Mouse (Mus musculus): ENCODE measurements around the gene Pomp. TPM values are rescaled to one million over a fixed set of nuclear protein-coding genes. Genes with fewer than 3 reads are reported as not detected.
"Not testable (repeated sequence)": the region's sequence is repeated elsewhere in the genome, so short reads cannot be mapped to it uniquely, and the experiment has no call there.

The Pomp gene
- polyA plus RNA-seq, 1 experiment: 32.9 TPM

DNA sequence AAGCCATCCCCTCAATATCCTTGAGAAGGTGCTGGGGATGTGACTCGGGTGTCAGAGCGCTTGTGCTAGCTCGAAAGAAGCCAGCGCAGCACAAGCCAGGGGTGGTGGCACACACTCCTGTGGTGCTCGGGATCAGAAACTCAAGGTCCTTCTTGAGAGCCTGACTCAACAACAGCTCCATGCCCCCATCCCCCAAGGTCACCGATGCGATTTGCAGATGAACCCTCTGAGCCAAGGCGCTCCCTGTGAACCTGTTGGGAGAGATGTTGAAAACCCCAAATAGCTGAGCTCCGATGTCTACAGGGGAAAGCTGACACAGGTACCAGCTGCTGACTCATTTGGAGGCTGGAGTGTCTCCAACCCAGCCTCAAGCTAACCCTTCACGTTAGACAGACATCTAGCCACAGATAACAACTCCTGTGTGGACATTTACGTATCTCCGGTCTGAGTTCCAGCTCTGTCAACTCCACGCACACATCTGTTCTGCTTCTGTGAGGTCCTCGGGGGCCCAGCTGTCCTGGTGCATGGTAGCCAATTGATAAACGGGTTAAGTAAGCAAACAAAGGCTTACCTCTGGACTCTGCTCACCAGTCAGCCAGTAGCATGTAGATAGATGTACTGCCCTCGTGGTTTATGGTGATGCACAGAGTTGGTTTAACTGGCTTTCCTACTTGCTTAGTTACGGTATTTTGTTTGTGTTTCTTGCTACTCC lies 19.9 kb downstream of the Pomp start:
- Histone ChIP-seq H3K4me3 (replicated peaks) (no peak overlapping the region), H3K4me1 (0 out of 2 replicates have a peak, but pooled peaks cover 3% of the 10 kb centered on the region), H3K9me3 (peaks cover 32% of the 10 kb centered on the region), H3K36me3 (replicated peaks; ENCODE audit: low read length) (peaks cover 94% of the 10 kb centered on the region), H3K27me3 (replicated peaks) (no peaks in the 10 kb centered on the region)
- TF ChIP-seq GATA1 (IDR thresholded peaks at IDR 0.05; ENCODE audit: borderline replicate concordance, low read length) (no peak), FLI1 (IDR thresholded peaks at IDR 0.05; ENCODE audit: low read length) (no peak)

DNA sequence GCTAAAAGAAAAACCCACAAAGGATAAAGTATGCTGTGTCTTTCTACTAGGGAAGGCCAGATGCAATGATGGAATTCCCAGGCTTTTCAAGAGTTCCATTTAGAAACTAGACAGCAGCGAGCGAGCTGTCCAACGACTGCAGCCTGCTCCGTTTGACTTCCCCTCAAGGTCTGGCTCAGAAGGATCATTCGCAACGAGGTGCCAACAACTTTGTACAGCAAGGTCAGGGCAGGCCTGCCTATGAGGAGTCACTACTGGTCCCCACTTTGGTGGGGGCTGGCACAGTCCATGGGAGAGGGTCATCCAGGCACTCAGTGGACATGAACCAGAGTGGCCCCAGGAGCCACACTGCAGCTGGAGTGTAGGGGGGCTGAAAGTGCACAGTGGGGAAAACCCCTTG lies 23.3 kb downstream of the Pomp start:
- Histone ChIP-seq H3K4me1 (peaks cover 7% of the 10 kb centered on the region), H3K9me3 (peaks cover 27% of the 10 kb centered on the region), H3K27me3 (replicated peaks) (no peaks in the 10 kb centered on the region), H3K36me3 (replicated peaks; ENCODE audit: low read length) (peaks cover 89% of the 10 kb centered on the region), H3K4me3 (replicated peaks) (no peak overlapping the region)
- TF ChIP-seq GATA1 (IDR thresholded peaks at IDR 0.05; ENCODE audit: borderline replicate concordance, low read length) (no peak), FLI1 (IDR thresholded peaks at IDR 0.05; ENCODE audit: low read length) (no peak)

DNA sequence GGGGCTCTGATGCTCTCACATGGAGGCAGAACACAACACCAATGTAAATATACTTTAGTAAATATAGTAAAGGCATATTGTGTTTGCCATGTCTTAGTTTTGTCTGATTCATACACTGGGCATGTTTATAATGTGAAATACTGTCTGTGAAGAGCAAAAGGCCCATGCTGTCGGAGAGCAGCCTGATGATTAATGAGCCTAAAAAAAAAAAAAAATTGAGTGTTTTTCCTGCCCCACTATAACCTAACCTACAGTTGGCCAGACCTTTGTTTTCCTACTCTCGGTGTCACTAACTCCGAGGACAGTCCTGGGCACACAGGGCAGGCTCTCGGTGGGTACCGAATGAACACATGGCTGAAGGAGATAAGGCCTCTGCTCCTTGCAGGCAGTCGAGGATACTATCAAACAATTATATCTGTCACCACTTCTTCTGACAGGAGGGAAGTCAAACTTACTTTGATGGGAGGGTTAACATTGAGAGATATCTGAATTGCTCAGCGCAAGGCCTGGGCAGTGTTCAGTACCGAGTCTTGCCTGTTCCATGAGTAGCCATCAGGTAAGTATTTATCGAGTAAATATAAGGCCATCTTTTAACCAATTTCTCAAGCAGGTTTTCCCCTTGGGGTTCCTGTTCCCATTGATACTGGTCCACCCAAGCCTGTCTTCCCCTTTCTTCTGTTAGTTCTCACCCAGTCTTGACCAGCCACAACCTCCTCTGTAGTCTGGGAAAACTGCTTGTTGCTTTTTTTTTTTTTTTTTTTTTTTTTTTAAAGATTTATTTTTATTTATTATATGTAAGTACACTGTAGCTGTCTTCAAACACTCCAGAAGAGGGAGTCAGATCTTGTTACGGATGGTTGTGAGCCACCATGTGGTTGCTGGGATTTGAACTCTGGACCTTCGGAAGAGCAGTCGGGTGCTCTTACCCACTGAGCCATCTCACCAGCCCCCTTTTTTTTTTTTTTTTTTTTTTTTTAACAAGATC lies 28.3 kb downstream of the Pomp start:
- no peak overlapping the region for H3K4me3 ChIP-seq (replicated peaks)
- TF ChIP-seq FLI1 (IDR thresholded peaks at IDR 0.05; ENCODE audit: low read length) (no peak), GATA1 (IDR thresholded peaks at IDR 0.05; ENCODE audit: borderline replicate concordance, low read length) (no peak)
- H3K36me3 ChIP-seq (replicated peaks; ENCODE audit: low read length): peaks cover 64% of the 10 kb centered on the region
- H3K27me3 ChIP-seq (replicated peaks): no peaks in the 10 kb centered on the region
- peaks cover 30% of the 10 kb centered on the region for H3K4me1 ChIP-seq
- peaks cover 8% of the 10 kb centered on the region for H3K9me3 ChIP-seq

DNA sequence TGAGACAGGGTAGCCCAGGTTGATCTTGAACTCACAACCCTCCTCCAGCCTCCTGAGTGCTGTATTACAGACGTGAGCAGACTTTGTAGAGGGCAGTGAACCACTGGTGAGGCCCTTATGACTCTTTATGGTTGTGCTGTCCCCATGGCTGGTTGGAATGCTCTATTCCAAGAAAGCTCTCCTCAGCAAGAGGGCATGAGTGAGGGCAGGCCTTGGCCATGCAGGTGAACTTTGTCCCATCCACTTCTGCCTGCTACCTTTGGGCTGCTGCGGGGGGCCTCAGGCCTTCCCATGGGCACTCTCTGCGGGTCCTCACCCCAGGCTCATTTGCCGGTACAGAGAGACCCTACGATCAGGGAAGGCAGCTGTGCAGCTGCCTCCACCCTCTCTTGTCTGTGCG lies 32.5 kb downstream of the Pomp start:
- Histone ChIP-seq H3K4me3 (replicated peaks) (no peak overlapping the region), H3K27me3 (replicated peaks) (peaks cover 4% of the 10 kb centered on the region), H3K36me3 (replicated peaks; ENCODE audit: low read length) (peaks cover 27% of the 10 kb centered on the region), H3K9me3 (no peaks in the 10 kb centered on the region), H3K4me1 (peaks cover 47% of the 10 kb centered on the region)
- TF ChIP-seq GATA1 (IDR thresholded peaks at IDR 0.05; ENCODE audit: borderline replicate concordance, low read length): no peak

DNA sequence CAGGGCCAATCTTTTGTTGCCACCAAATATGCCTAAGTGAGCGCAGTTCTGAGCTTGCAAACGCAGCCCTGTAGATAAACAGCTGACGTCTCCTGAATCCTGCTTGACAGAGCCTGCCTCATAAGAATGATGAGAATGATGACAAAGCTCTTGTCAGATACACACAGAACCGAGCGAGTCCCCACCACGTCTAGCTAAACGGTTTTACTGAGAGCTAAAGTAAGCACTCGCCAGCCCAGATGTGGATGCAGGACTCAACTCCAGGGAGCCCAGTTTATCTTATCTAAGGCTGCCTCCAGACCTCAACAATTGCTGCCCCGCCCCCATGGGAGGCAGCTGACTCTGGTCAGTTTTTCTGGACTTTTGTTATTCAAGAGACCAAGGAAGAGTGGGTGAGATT lies 32.9 kb downstream of the Pomp start:
- peaks cover 25% of the 10 kb centered on the region for H3K36me3 ChIP-seq (replicated peaks; ENCODE audit: low read length)
- H3K9me3 ChIP-seq: no peaks in the 10 kb centered on the region
- peaks cover 4% of the 10 kb centered on the region for H3K27me3 ChIP-seq (replicated peaks)
- no peak overlapping the region for H3K4me3 ChIP-seq (replicated peaks)
- H3K4me1 ChIP-seq: peaks cover 48% of the 10 kb centered on the region
- TF ChIP-seq FLI1 (IDR thresholded peaks at IDR 0.05; ENCODE audit: low read length) (no peak), GATA1 (IDR thresholded peaks at IDR 0.05; ENCODE audit: borderline replicate concordance, low read length) (no peak)

DNA sequence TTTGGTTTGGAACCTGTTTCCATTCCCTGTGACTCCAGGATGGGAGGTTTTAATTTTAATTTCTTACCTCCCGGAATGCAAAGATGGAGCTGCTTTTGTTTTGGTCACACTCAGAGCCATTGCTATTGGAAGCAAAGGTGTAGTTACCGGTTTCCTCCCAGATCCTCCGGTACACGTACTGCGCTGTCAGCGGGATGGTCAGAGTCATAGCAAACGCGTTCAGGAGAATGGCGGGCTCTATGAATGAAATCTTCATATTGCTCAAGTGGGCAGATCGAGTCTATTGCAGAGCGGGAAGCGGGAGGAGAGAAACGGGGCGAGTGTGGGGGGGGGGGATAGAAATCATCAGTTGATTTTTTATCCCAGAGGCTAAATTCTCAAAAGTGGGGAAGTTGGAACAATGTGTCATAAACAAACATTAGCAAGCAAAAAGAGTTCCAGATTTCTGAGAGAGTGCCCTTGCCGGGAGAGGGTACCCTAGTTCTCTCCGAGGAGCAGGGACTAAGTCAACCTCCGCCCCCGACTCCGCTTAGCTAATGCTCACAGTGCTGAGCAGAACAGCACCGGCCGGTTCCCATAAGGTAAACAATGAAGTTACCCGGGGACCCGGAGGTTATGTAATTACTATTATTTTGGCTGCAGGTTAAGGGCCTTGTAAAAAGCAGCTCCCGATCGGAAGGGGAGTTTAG lies 33.6 kb downstream of the Pomp start:
- TF ChIP-seq GATA1 (IDR thresholded peaks at IDR 0.05; ENCODE audit: borderline replicate concordance, low read length) (no peak), FLI1 (IDR thresholded peaks at IDR 0.05; ENCODE audit: low read length) (no peak)
- H3K4me3 ChIP-seq (replicated peaks): peak overlapping the region; percentile 94
- H3K9me3 ChIP-seq: no peaks in the 10 kb centered on the region
- peaks cover 44% of the 10 kb centered on the region for H3K4me1 ChIP-seq
- peaks cover 4% of the 10 kb centered on the region for H3K27me3 ChIP-seq (replicated peaks)
- peaks cover 22% of the 10 kb centered on the region for H3K36me3 ChIP-seq (replicated peaks; ENCODE audit: low read length)

DNA sequence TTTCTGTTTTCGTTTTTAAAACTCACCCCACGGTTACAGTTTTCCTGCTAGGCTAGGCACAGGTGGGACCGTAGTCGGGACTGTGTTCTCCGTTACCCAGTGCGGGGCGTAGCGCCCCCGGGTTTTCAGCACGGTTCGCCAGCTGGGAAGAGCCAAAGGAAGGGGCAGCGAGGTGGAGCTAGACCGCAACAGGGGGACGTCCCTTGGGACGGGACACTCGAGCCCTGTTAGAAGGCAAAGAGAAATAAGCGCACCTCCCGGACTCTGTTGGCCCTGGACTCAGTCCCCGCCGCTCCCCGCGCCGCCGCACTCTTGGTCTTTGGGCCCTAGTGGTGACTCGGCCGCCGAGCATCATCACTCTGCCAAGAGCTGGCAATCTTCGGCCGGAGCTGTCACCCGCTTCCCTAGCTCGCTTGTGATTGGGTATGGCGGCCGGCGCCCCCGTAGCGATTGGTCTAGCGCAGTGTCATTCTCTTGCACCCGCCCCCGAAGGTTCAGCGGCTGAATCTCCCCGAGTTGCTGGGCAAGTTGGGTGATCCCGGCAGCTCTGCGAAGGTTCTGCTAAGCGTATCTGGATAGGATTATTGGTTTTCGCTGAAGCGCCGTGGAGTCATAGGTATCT lies 34.3 kb downstream of the Pomp start, which contains the start of gene Slc46a3:
TSS of gene Slc46a3 (minus strand) at position 361 of the 622 bp plus-strand sequence.
- no peaks in the 10 kb centered on the region for H3K9me3 ChIP-seq
- H3K4me3 ChIP-seq (replicated peaks): peak within 1 kb of the TSS; percentile 94
- TF ChIP-seq GATA1 (IDR thresholded peaks at IDR 0.05; ENCODE audit: borderline replicate concordance, low read length): no peak
- TF ChIP-seq FLI1 (IDR thresholded peaks at IDR 0.05; ENCODE audit: low read length): no peak
- H3K36me3 ChIP-seq (replicated peaks; ENCODE audit: low read length): peaks cover 21% of the 10 kb centered on the region
- H3K27me3 ChIP-seq (replicated peaks): peaks cover 9% of the 10 kb centered on the region
- H3K4me1 ChIP-seq: peaks cover 44% of the 10 kb centered on the region

DNA sequence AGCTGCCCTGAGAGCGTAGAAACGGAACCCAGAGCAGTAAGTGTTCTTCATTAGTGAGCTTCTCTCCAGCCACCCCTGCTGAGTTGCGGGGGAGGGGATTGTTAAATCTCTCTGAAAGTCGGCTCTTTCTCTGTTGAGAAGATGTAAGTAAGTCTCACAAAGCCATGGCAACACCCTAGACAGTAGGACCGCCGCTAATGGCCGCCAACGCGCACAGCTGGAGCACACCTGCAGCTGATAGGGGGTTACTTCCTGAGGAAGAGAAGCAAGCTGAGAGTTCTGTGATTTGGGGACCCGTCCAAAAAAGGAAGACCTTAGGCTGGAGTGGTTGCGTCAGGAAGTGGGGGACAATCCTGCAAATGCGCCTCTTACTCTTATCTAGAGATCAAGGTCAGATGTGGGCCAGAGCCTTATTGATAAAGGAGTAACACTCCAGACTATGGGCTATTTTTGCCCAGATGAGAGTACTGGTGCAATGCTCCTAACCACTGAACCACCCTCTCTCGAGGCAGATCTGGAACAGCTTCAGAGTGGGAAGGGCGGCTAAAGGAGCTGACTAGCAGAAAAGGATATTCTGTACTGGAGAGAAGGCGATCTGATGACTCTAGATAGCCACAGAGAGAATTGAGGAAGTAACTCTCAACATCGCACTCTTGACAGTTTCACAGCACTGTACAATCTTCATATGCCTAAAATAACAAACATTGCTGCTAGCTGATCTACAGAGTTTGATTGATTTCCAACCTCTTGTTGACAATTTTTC lies 35.4 kb downstream of the Pomp start:
- TF ChIP-seq FLI1 (IDR thresholded peaks at IDR 0.05; ENCODE audit: low read length) (no peak), GATA1 (IDR thresholded peaks at IDR 0.05; ENCODE audit: borderline replicate concordance, low read length) (no peak)
- Histone ChIP-seq H3K4me1 (peaks cover 44% of the 10 kb centered on the region), H3K4me3 (replicated peaks) (peak overlapping the region; percentile 94)

DNA sequence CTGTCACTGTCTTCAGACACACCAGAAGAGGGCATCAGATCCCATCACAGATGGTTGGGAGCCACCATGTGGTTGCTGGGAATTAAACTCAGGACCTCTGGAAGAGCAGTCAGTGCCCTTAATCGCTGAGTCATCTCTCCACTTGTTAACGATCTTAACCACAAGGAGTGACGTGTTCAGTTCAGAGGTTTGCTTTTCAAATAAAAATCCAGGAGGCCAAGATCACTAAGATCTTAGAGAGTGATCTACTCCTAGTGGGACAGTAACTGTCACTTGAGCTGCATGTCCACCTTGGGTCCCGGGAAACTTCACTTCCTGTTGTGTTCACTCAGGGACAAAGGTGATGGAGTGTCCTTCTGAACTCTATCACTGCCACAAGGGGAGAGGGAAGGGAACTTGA lies 36.2 kb downstream of the Pomp start:
- Histone ChIP-seq H3K27me3 (replicated peaks) (peaks cover 14% of the 10 kb centered on the region), H3K36me3 (replicated peaks; ENCODE audit: low read length) (peaks cover 11% of the 10 kb centered on the region), H3K4me1 (peaks cover 40% of the 10 kb centered on the region)
- not testable (repeated sequence) for H3K4me3 ChIP-seq (replicated peaks); H3K9me3 ChIP-seq

More for the DNA sequence above, 35.4 kb downstream of the Pomp start:
- no peaks in the 10 kb centered on the region for H3K9me3 ChIP-seq
- peaks cover 16% of the 10 kb centered on the region for H3K36me3 ChIP-seq (replicated peaks; ENCODE audit: low read length)
- H3K27me3 ChIP-seq (replicated peaks): peaks cover 14% of the 10 kb centered on the region

All from megakaryocyte, embryonic 14.5 days (primary cell).